Mouse (Mus musculus) adrenal gland, postnatal 4 days (tissue): Measurements from ENCODE around the gene Kcnh1. TPM values are rescaled to one million over a fixed set of nuclear protein-coding genes. Genes with fewer than 3 reads are reported as not detected.

Experiments used
- DNase-seq, 2 experiments: peaks; one replicate each; pipeline ENCODE4 v3.0.0; 2021 to 2022; ENCODE audit warnings: low spot score in 2 of 2, mixed read lengths in 2 of 2
- total RNA-seq, 2 experiments: library from RNA; stranded (reverse); gene quantifications; 2 replicates each; pipeline ENCODE4 v1.2.3; 2021

The Kcnh1 gene
- total RNA-seq, 2 experiments from 2014 or later = 0.48 to 1.3 TPM

- no peak for DNase-seq
These were observed 76.4 kb downstream of the Kcnh1 start for GRCm38 (mm10) chr1:192266956-192267355.

GRCm38 (mm10) chr1:192268878-192269277 lies 78.3 kb downstream of the Kcnh1 start:
- DNase-seq = no peak

- DNase-seq = no peak
These were observed 79.3 kb downstream of the Kcnh1 start for GRCm38 (mm10) chr1:192269911-192270310.

- no peak for DNase-seq
These were observed 87.3 kb downstream of the Kcnh1 start for GRCm38 (mm10) chr1:192277801-192278385.

GRCm38 (mm10) chr1:192284340-192284739 lies 93.8 kb downstream of the Kcnh1 start:
- no peak for DNase-seq

- no peak for DNase-seq
These were observed 94.4 kb downstream of the Kcnh1 start for GRCm38 (mm10) chr1:192284950-192285349.

- DNase-seq = no peak
These were observed 97.9 kb downstream of the Kcnh1 start for GRCm38 (mm10) chr1:192288456-192288855.

GRCm38 (mm10) chr1:192291286-192291685 lies 100.7 kb downstream of the Kcnh1 start:
- DNase-seq = no peak

GRCm38 (mm10) chr1:192293391-192293790 lies 102.8 kb downstream of the Kcnh1 start:
- DNase-seq = no peak

- DNase-seq = no peak
These were observed 103.3 kb downstream of the Kcnh1 start for GRCm38 (mm10) chr1:192293921-192294320.

GRCm38 (mm10) chr1:192295243-192295860 lies 104.8 kb downstream of the Kcnh1 start:
- DNase-seq = no peak

- no peak for DNase-seq
These were observed 105.3 kb downstream of the Kcnh1 start for GRCm38 (mm10) chr1:192295902-192296301.

- DNase-seq = no peak
These were observed 107.0 kb downstream of the Kcnh1 start for GRCm38 (mm10) chr1:192297481-192298128.

GRCm38 (mm10) chr1:192300417-192300816 lies 109.8 kb downstream of the Kcnh1 start:
- DNase-seq = no peak

- DNase-seq = no peak
These were observed 113.0 kb downstream of the Kcnh1 start for GRCm38 (mm10) chr1:192303615-192304014.

- no peak for DNase-seq
These were observed 114.6 kb downstream of the Kcnh1 start for GRCm38 (mm10) chr1:192305155-192305554.

GRCm38 (mm10) chr1:192307055-192307454 lies 116.5 kb downstream of the Kcnh1 start:
- no peak for DNase-seq

GRCm38 (mm10) chr1:192311298-192311697 lies 120.7 kb downstream of the Kcnh1 start:
- no peak for DNase-seq

- no peak for DNase-seq
These were observed 121.4 kb downstream of the Kcnh1 start for GRCm38 (mm10) chr1:192311851-192312438.

- DNase-seq = no peak
These were observed 121.9 kb downstream of the Kcnh1 start for GRCm38 (mm10) chr1:192312446-192312845.

- DNase-seq = no peak
These were observed 122.4 kb downstream of the Kcnh1 start for GRCm38 (mm10) chr1:192312998-192313397.

GRCm38 (mm10) chr1:192313571-192313972 lies 123.0 kb downstream of the Kcnh1 start:
- no peak for DNase-seq
